Mouse (Mus musculus): ENCODE measurements at regions not wholly inside any gene's neighbourhood (a gene's known extent, or its start where the extent isn't known, plus 50 kb on each side); places are given as distances from the start of the nearest gene placed in this dataset.

GRCm38 (mm10) chr4:153738088-153738487 lies 218.9 kb upstream of the A430005L14Rik start:
- TF ChIP-seq POLR2AphosphoS2 (IDR thresholded peaks at IDR 0.05; ENCODE audit: low read length), result no peak
- no peak for TF ChIP-seq USF1 (IDR thresholded peaks at IDR 0.05; ENCODE audit: low read depth, low read length)
- TF ChIP-seq MEF2A (IDR thresholded peaks at IDR 0.05; ENCODE audit: extremely low read depth, insufficient replicate concordance, low read depth, low read length, poor library complexity, severe bottlenecking), result no peak
- TF ChIP-seq ETS1 (IDR thresholded peaks at IDR 0.05; ENCODE audit: low read depth, low read length), result no peak
- no peak for TF ChIP-seq MAFK (IDR thresholded peaks at IDR 0.05; ENCODE audit: borderline replicate concordance, low read depth, low read length)
- TF ChIP-seq MAX (IDR thresholded peaks at IDR 0.05; ENCODE audit: low read length), result no peak
- no peak for TF ChIP-seq POLR2A (IDR thresholded peaks at IDR 0.05; ENCODE audit: control insufficient read depth in 1 of 2, insufficient read depth in 1 of 2, low read depth in 1 of 2, low read length in 2 of 2, poor library complexity in 1 of 2)
- TF ChIP-seq SIN3A (IDR thresholded peaks at IDR 0.05; ENCODE audit: low read length), result no peak
- no peak for TF ChIP-seq ZC3H11A (IDR thresholded peaks at IDR 0.05; ENCODE audit: low read depth, low read length)
- no peak for TF ChIP-seq MYC (IDR thresholded peaks at IDR 0.05; ENCODE audit: low read depth, low read length)
- no peak for TF ChIP-seq NRF1 (IDR thresholded peaks at IDR 0.05; ENCODE audit: insufficient read depth, low read depth, low read length, poor library complexity, severe bottlenecking)
- no peak for TF ChIP-seq CHD1 (IDR thresholded peaks at IDR 0.05; ENCODE audit: low read depth, low read length)
- no peak for TF ChIP-seq CTCF (IDR thresholded peaks at IDR 0.05 in 2 of 3, conservative IDR thresholded peaks at IDR 0.05 in 1 of 3; ENCODE audit: control insufficient read depth in 1 of 3, insufficient read depth in 1 of 3, low read depth in 2 of 3, low read length in 3 of 3, poor library complexity in 1 of 3, severe bottlenecking in 1 of 3)
- TF ChIP-seq CHD2 (IDR thresholded peaks at IDR 0.05; ENCODE audit: low read length), result no peak

Measured in MEL (cell line).